Mouse (Mus musculus): ENCODE results near the gene Map1lc3a. TPM values are rescaled to one million over a fixed set of nuclear protein-coding genes. Genes with fewer than 3 reads are reported as not detected.
A peak's percentile ranks its signal among the peaks of the same experiment; 100 is the strongest.

The Map1lc3a gene
- polyA plus RNA-seq, 1 experiment from 2014 or later, result 87.1 TPM

- Histone ChIP-seq H3K9me3 (no peaks in the 10 kb centered on the region), H3K4me1 (no peaks in the 10 kb centered on the region), H3K27ac (no peak overlapping the region), H3K4me3 (no peak overlapping the region), H3K36me3 (replicated peaks) (peaks cover 94% of the 10 kb centered on the region), H3K27me3 (ENCODE audit: poor library complexity, severe bottlenecking) (no peaks in the 10 kb centered on the region)
- 85% methylated on average over 2 of the region's 2 CpGs for WGBS
- no peak for DNase-seq (ENCODE audit: extremely low spot score, low spot score)
Observed at GRCm38 (mm10) chr2:155293382-155293781, 17.3 kb downstream of the Map1lc3a start.

- DNase-seq (ENCODE audit: extremely low spot score, low spot score), result no peak
- peaks cover 100% of the 10 kb centered on the region for H3K36me3 ChIP-seq (replicated peaks)
- 96% methylated on average over 4 of the region's 4 CpGs for WGBS
Observed at GRCm38 (mm10) chr2:155293946-155294345, 17.8 kb downstream of the Map1lc3a start.

GRCm38 (mm10) chr2:155295453-155295852 is 19.4 kb downstream of the Map1lc3a start:
- H3K4me1 ChIP-seq, result no peaks in the 10 kb centered on the region
- 94% methylated on average over 6 of the region's 6 CpGs for WGBS
- DNase-seq (ENCODE audit: extremely low spot score, low spot score), result no peak
- H3K27ac ChIP-seq, result no peak overlapping the region
- H3K9me3 ChIP-seq, result no peaks in the 10 kb centered on the region
- H3K27me3 ChIP-seq (ENCODE audit: poor library complexity, severe bottlenecking), result no peaks in the 10 kb centered on the region
- H3K36me3 ChIP-seq (replicated peaks), result peaks cover 99% of the 10 kb centered on the region
- H3K4me3 ChIP-seq, result no peak overlapping the region

More at GRCm38 (mm10) chr2:155293946-155294345, 17.8 kb downstream of the Map1lc3a start:
- H3K4me1 ChIP-seq, result no peaks in the 10 kb centered on the region
- no peak overlapping the region for H3K4me3 ChIP-seq
- no peaks in the 10 kb centered on the region for H3K27me3 ChIP-seq (ENCODE audit: poor library complexity, severe bottlenecking)
- H3K27ac ChIP-seq, result no peak overlapping the region
- no peaks in the 10 kb centered on the region for H3K9me3 ChIP-seq

GRCm38 (mm10) chr2:155299563-155299962 is 23.5 kb downstream of the Map1lc3a start:
- DNase-seq (ENCODE audit: extremely low spot score, low spot score), result no peak
- Histone ChIP-seq H3K27ac (no peak overlapping the region), H3K4me1 (no peaks in the 10 kb centered on the region), H3K4me3 (no peak overlapping the region), H3K27me3 (ENCODE audit: poor library complexity, severe bottlenecking) (no peaks in the 10 kb centered on the region), H3K9me3 (no peaks in the 10 kb centered on the region), H3K36me3 (replicated peaks) (peaks cover 71% of the 10 kb centered on the region)
- WGBS, result 88% methylated on average over 4 of the region's 4 CpGs

- Histone ChIP-seq H3K4me1 (peaks cover 16% of the 10 kb centered on the region), H3K4me3 (no peak overlapping the region), H3K27ac (peak overlapping the region; percentile 51; the same call in 1 of the 2 replicates), H3K36me3 (replicated peaks) (peaks cover 42% of the 10 kb centered on the region), H3K9me3 (no peaks in the 10 kb centered on the region), H3K27me3 (ENCODE audit: poor library complexity, severe bottlenecking) (no peaks in the 10 kb centered on the region)
- DNase-seq (ENCODE audit: extremely low spot score, low spot score), result no peak
- WGBS, result 56% methylated on average over 3 of the region's 3 CpGs
Observed at GRCm38 (mm10) chr2:155308936-155309592, 33.0 kb downstream of the Map1lc3a start.

GRCm38 (mm10) chr2:155313671-155314070 is 37.6 kb downstream of the Map1lc3a start:
- no peak overlapping the region for H3K4me3 ChIP-seq
- WGBS, result 56% methylated on average over 6 of the region's 6 CpGs
- H3K36me3 ChIP-seq (replicated peaks), result peaks cover 49% of the 10 kb centered on the region

GRCm38 (mm10) chr2:155318618-155319017 is 42.5 kb downstream of the Map1lc3a start:
- Histone ChIP-seq H3K4me1 (peaks cover 10% of the 10 kb centered on the region), H3K27ac (no peak overlapping the region), H3K4me3 (no peak overlapping the region), H3K36me3 (replicated peaks) (peaks cover 67% of the 10 kb centered on the region), H3K27me3 (ENCODE audit: poor library complexity, severe bottlenecking) (no peaks in the 10 kb centered on the region), H3K9me3 (no peaks in the 10 kb centered on the region)
- 91% methylated on average over 2 of the region's 2 CpGs for WGBS
- no peak for DNase-seq (ENCODE audit: extremely low spot score, low spot score)

More at GRCm38 (mm10) chr2:155313671-155314070, 37.6 kb downstream of the Map1lc3a start:
- no peaks in the 10 kb centered on the region for H3K27me3 ChIP-seq (ENCODE audit: poor library complexity, severe bottlenecking)
- H3K4me1 ChIP-seq, result peaks cover 21% of the 10 kb centered on the region
- no peak for DNase-seq (ENCODE audit: extremely low spot score, low spot score)
- H3K27ac ChIP-seq, result no peak overlapping the region
- H3K9me3 ChIP-seq, result no peaks in the 10 kb centered on the region

GRCm38 (mm10) chr2:155320596-155320995 is 44.5 kb downstream of the Map1lc3a start:
- H3K27me3 ChIP-seq (ENCODE audit: poor library complexity, severe bottlenecking), result no peaks in the 10 kb centered on the region
- WGBS, result 88% methylated on average over 5 of the region's 5 CpGs
- no peak overlapping the region for H3K4me3 ChIP-seq
- DNase-seq (ENCODE audit: extremely low spot score, low spot score), result no peak
- H3K4me1 ChIP-seq, result no peaks in the 10 kb centered on the region
- peaks cover 67% of the 10 kb centered on the region for H3K36me3 ChIP-seq (replicated peaks)
- H3K9me3 ChIP-seq, result no peaks in the 10 kb centered on the region
- no peak overlapping the region for H3K27ac ChIP-seq

GRCm38 (mm10) chr2:155326001-155326400 is 49.9 kb downstream of the Map1lc3a start:
- no peaks in the 10 kb centered on the region for H3K27me3 ChIP-seq (ENCODE audit: poor library complexity, severe bottlenecking)
- H3K4me1 ChIP-seq, result no peaks in the 10 kb centered on the region
- no peak overlapping the region for H3K4me3 ChIP-seq
- H3K36me3 ChIP-seq (replicated peaks), result peaks cover 69% of the 10 kb centered on the region
- WGBS, result 88% methylated on average over 4 of the region's 4 CpGs
- no peaks in the 10 kb centered on the region; the same call in 1 of the 2 replicates for H3K9me3 ChIP-seq
- H3K27ac ChIP-seq, result no peak overlapping the region
- DNase-seq (ENCODE audit: extremely low spot score, low spot score), result no peak

Other genes with a start within 250 kb of the Map1lc3a start
- 114 TPM in 2 replicates for gene Ahcy, start 201.8 kb upstream of the Map1lc3a start, polyA plus RNA-seq (2016; fragmentation: Nextera tagmentation; extraction: Ambion mirVana)
- gene Itch, start 142.8 kb upstream of the Map1lc3a start, polyA plus RNA-seq (2016; fragmentation: Nextera tagmentation; extraction: Ambion mirVana), result 54.7 and 58.7 TPM in 2 replicates
- 383 and 398 TPM in 2 replicates for gene Dynlrb1, start 39.8 kb upstream of the Map1lc3a start, polyA plus RNA-seq (2016; fragmentation: Nextera tagmentation; extraction: Ambion mirVana)
- gene Pigu, start 81.1 kb downstream of the Map1lc3a start, polyA plus RNA-seq (2016; fragmentation: Nextera tagmentation; extraction: Ambion mirVana), result 52.6 and 56.5 TPM in 2 replicates
- gene Trp53inp2, start 104.8 kb downstream of the Map1lc3a start, polyA plus RNA-seq (2016; fragmentation: Nextera tagmentation; extraction: Ambion mirVana), result 28.9 and 33.7 TPM in 2 replicates
- gene Ncoa6, start 197.6 kb downstream of the Map1lc3a start, polyA plus RNA-seq (2016; fragmentation: Nextera tagmentation; extraction: Ambion mirVana), result 22.9 and 23.7 TPM in 2 replicates
- 13.1 and 14.3 TPM in 2 replicates for gene Acss2, start 241.7 kb downstream of the Map1lc3a start, polyA plus RNA-seq (2016; fragmentation: Nextera tagmentation; extraction: Ambion mirVana)
- gene Ggt7, start 241.9 kb downstream of the Map1lc3a start, polyA plus RNA-seq (2016; fragmentation: Nextera tagmentation; extraction: Ambion mirVana), result 9.8 and 10.9 TPM in 2 replicates